Mouse (Mus musculus): ENCODE results near the gene Zyx. TPM values are rescaled to one million over a fixed set of nuclear protein-coding genes. Genes with fewer than 3 reads are reported as not detected.
A peak's percentile ranks its signal among the peaks of the same experiment; 100 is the strongest.

Gene Zyx
- polyA plus RNA-seq, 1 experiment = 98.6 TPM

GRCm38 (mm10) chr6:42364066-42364465, 14.6 kb downstream of the Zyx start:
- TF ChIP-seq POLR2A (IDR thresholded peaks at IDR 0.05; ENCODE audit: borderline replicate concordance, low read depth, low read length) (no peak), CTCF (IDR thresholded peaks at IDR 0.05; ENCODE audit: low read depth, low read length) (no peak)
- Histone ChIP-seq H3K27ac (ENCODE audit: insufficient read depth, low read depth, low read length) (no peak overlapping the region), H3K4me3 (ENCODE audit: insufficient read depth, low read length) (no peak overlapping the region), H3K4me1 (ENCODE audit: control insufficient read depth, insufficient read depth, low read length) (no peaks in the 10 kb centered on the region)

DNA sequence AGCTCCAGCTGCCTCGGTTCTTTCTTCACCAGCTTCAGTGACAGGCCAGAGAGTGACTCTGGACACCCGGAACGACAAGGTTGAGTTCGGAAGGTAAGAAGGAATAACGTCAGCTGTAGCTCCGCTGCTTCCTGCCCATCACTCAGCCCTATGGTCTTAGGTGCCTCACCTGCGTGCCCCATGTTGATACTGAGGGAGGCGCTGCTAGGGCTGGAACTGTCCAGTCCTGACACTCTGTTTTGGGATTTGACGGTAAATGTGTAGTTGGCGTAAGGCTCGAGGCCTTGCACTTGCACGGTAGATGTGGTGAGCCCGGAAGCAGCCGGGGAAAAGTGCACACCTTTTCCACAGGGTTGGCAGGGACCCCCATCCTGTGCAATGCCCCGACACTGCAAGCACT, 15.2 kb downstream of the Zyx start:
- Histone ChIP-seq H3K4me3 (ENCODE audit: insufficient read depth, low read length) (no peak overlapping the region), H3K27ac (ENCODE audit: insufficient read depth, low read depth, low read length) (no peak overlapping the region), H3K4me1 (ENCODE audit: control insufficient read depth, insufficient read depth, low read length) (no peaks in the 10 kb centered on the region)
- TF ChIP-seq CTCF (IDR thresholded peaks at IDR 0.05; ENCODE audit: low read depth, low read length) (no peak), POLR2A (IDR thresholded peaks at IDR 0.05; ENCODE audit: borderline replicate concordance, low read depth, low read length) (no peak)

- no peak overlapping the region for H3K4me3 ChIP-seq (ENCODE audit: insufficient read depth, low read length)
- TF ChIP-seq POLR2A (IDR thresholded peaks at IDR 0.05; ENCODE audit: borderline replicate concordance, low read depth, low read length) = no peak
- no peak for TF ChIP-seq CTCF (IDR thresholded peaks at IDR 0.05; ENCODE audit: low read depth, low read length)
- H3K4me1 ChIP-seq (ENCODE audit: control insufficient read depth, insufficient read depth, low read length) = no peaks in the 10 kb centered on the region
- H3K27ac ChIP-seq (ENCODE audit: insufficient read depth, low read depth, low read length) = no peak overlapping the region
Observed at GRCm38 (mm10) chr6:42365215-42365614, 15.8 kb downstream of the Zyx start.

GRCm38 (mm10) chr6:42369870-42370269, 20.4 kb downstream of the Zyx start:
- TF ChIP-seq CTCF (IDR thresholded peaks at IDR 0.05; ENCODE audit: low read depth, low read length) = no peak
- no peak for TF ChIP-seq POLR2A (IDR thresholded peaks at IDR 0.05; ENCODE audit: borderline replicate concordance, low read depth, low read length)

GRCm38 (mm10) chr6:42370630-42371363, 21.4 kb downstream of the Zyx start:
- TF ChIP-seq POLR2A (IDR thresholded peaks at IDR 0.05; ENCODE audit: borderline replicate concordance, low read depth, low read length) = no peak
- TF ChIP-seq CTCF (IDR thresholded peaks at IDR 0.05; ENCODE audit: low read depth, low read length) = no peak
- H3K4me3 ChIP-seq (ENCODE audit: insufficient read depth, low read length) = no peak overlapping the region
- no peak overlapping the region for H3K27ac ChIP-seq (ENCODE audit: insufficient read depth, low read depth, low read length)
- peaks cover 4% of the 10 kb centered on the region; the same call in 1 of the 2 replicates for H3K4me1 ChIP-seq (ENCODE audit: control insufficient read depth, insufficient read depth, low read length)

More at GRCm38 (mm10) chr6:42369870-42370269, 20.4 kb downstream of the Zyx start:
- Histone ChIP-seq H3K4me1 (ENCODE audit: control insufficient read depth, insufficient read depth, low read length) (peaks cover 4% of the 10 kb centered on the region; the same call in 1 of the 2 replicates), H3K27ac (ENCODE audit: insufficient read depth, low read depth, low read length) (no peak overlapping the region), H3K4me3 (ENCODE audit: insufficient read depth, low read length) (no peak overlapping the region)

- TF ChIP-seq POLR2A (IDR thresholded peaks at IDR 0.05; ENCODE audit: borderline replicate concordance, low read depth, low read length) (no peak), CTCF (IDR thresholded peaks at IDR 0.05; ENCODE audit: low read depth, low read length) (0 out of 2 replicates have a peak, but pooled peaks have one; percentile 18)
- H3K27ac ChIP-seq (ENCODE audit: insufficient read depth, low read depth, low read length) = no peak overlapping the region
- no peak overlapping the region for H3K4me3 ChIP-seq (ENCODE audit: insufficient read depth, low read length)
Observed at GRCm38 (mm10) chr6:42372001-42372400, 22.6 kb downstream of the Zyx start.

GRCm38 (mm10) chr6:42372421-42372815, 23.0 kb downstream of the Zyx start:
- TF ChIP-seq POLR2A (IDR thresholded peaks at IDR 0.05; ENCODE audit: borderline replicate concordance, low read depth, low read length) = no peak
- no peak for TF ChIP-seq CTCF (IDR thresholded peaks at IDR 0.05; ENCODE audit: low read depth, low read length)
- H3K27ac ChIP-seq (ENCODE audit: insufficient read depth, low read depth, low read length) = no peak overlapping the region

More at GRCm38 (mm10) chr6:42372001-42372400, 22.6 kb downstream of the Zyx start:
- H3K4me1 ChIP-seq (ENCODE audit: control insufficient read depth, insufficient read depth, low read length) = peaks cover 4% of the 10 kb centered on the region; the same call in 1 of the 2 replicates

DNA sequence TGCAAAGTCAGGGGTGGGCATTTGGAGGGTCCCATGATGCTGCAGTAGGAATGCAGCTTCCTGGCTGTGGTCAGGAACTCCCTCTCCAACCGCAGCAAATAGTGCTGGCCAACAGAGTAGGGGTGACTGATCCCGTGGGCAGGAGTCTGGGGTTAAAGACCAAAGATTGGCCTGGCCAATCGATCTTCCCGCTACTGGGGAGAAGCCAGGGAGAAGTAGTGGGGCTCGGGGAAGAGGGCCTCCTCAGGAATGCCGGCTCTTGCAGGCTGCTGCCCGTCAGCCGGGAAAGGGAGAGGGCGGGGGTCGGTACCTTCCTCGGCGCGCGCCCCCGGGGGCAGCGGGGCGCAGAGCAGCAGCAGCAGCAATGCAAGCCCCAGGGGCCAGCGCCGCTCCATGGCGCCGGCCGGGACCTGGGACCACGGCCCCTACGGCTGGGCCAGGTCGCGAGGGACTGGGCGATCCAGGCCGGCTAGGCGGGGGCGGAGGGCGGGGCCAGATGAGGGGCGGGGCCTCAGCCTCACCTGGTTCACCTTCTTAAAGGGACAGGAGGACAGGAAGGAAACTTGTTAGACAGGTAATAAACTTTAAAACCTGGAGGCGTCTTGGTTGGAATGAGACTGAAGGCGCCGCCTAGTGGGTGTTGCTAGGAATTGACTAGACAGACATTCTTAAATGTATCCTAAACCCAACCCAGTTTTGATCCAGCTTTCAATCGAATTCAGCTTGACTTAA, 23.6 kb downstream of the Zyx start, which contains the start of gene Epha1:
Epha1 (minus strand) TSS at position 453 of the 732 bp plus-strand sequence.
- Histone ChIP-seq H3K27ac (ENCODE audit: insufficient read depth, low read depth, low read length) (no peak within 1 kb of the TSS), H3K4me1 (ENCODE audit: control insufficient read depth, insufficient read depth, low read length) (peaks cover 4% of the 10 kb centered on the region; the same call in 1 of the 2 replicates), H3K4me3 (ENCODE audit: insufficient read depth, low read length) (peak within 1 kb of the TSS; percentile 47)
- TF ChIP-seq CTCF (IDR thresholded peaks at IDR 0.05; ENCODE audit: low read depth, low read length) = 0 out of 2 replicates have a peak, but pooled peaks have one; percentile 18
- no peak for TF ChIP-seq POLR2A (IDR thresholded peaks at IDR 0.05; ENCODE audit: borderline replicate concordance, low read depth, low read length)

More at GRCm38 (mm10) chr6:42372421-42372815, 23.0 kb downstream of the Zyx start:
- Histone ChIP-seq H3K4me3 (ENCODE audit: insufficient read depth, low read length) (no peak overlapping the region), H3K4me1 (ENCODE audit: control insufficient read depth, insufficient read depth, low read length) (peaks cover 4% of the 10 kb centered on the region; the same call in 1 of the 2 replicates)

GRCm38 (mm10) chr6:42373669-42374430, 24.4 kb downstream of the Zyx start:
- no peak for TF ChIP-seq CTCF (IDR thresholded peaks at IDR 0.05; ENCODE audit: low read depth, low read length)
- no peak for TF ChIP-seq POLR2A (IDR thresholded peaks at IDR 0.05; ENCODE audit: borderline replicate concordance, low read depth, low read length)
- H3K4me3 ChIP-seq (ENCODE audit: insufficient read depth, low read length) = peak overlapping the region; percentile 47
- peaks cover 4% of the 10 kb centered on the region; the same call in 1 of the 2 replicates for H3K4me1 ChIP-seq (ENCODE audit: control insufficient read depth, insufficient read depth, low read length)
- H3K27ac ChIP-seq (ENCODE audit: insufficient read depth, low read depth, low read length) = no peak overlapping the region
